Comparison of ENCODE assay signal across 8 mouse cellular contexts in the genomic region with DNA sequence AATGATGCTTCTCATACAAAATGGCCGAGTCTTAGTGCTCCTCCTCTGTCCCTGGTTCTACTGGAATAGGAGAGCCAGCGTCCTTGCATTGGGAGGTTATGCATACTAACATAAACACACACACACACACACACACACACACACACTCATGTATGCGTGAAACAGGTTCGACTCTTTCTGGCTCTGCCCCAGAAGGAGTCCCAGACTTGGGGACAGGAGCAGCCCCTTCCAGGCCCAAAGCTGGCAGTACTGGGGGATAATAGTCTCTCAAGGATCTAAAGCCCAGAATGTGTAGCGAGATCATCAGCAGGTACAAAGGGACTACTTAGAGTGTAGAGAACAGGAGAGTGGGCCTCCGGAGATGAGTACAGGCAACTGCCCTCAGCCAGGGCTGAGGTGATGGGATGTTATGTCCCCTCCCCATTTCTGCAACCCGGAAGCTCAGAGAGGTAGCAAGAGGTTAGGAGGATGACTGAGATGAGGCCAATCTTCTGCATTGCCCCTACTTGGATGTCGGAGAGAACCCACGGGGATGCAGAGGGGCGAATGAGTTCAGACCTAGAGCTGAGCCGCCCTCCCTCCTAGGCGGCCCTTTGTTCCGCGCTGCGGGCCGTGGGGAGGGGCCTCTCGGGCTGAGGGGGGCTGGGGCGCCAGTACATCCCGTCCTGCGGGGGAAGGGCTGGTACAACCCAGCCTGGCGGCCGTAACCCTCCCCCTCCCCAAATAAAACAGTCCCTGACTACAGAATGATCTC. TPM values are rescaled to one million over a fixed set of nuclear protein-coding genes. Genes with fewer than 3 reads are reported as not detected.
DNase-seq lines count a peak whose midpoint lies in the region; ATAC-seq and TF ChIP-seq lines count a peak whose summit lies in the region.

No protein-coding gene starts in this region.

- no peak for TF ChIP-seq CTCF in left cerebral cortex, adult 2 months (IDR thresholded peaks at IDR 0.05)
- no peak for TF ChIP-seq CTCF in midbrain, postnatal 0 days (IDR thresholded peaks at IDR 0.05)

- no peaks in the 10 kb centered on the region; the same call in 1 of the 2 replicates for H3K4me1 ChIP-seq in hindbrain, embryonic 11.5 days (replicated peaks; ENCODE audit: control insufficient read depth, insufficient read depth, low read length)
- H3K4me1 ChIP-seq in midbrain, postnatal 0 days (ENCODE audit: insufficient read depth, low read length) = peaks cover 10% of the 10 kb centered on the region

- intact Hi-C loops in left cerebral cortex, adult 2 months (cut with DNase I) = no loop called here
- intact Hi-C loops in left cerebral cortex, postnatal 25 days (cut with DNase I) = loop anchor here (2.0 kb wide), 2 partner anchors 15 to 23 kb away; a partner anchor contains a TSS

- peak overlapping the region; percentile 95 for H3K27ac ChIP-seq in left cerebral cortex, adult 2 months
- H3K27ac ChIP-seq in hindbrain, embryonic 11.5 days (ENCODE audit: low read depth, low read length) = peak overlapping the region; percentile 89
- peak overlapping the region; percentile 97 for H3K27ac ChIP-seq in midbrain, postnatal 0 days (ENCODE audit: low read depth, low read length)

- 8% methylated on average over 22 of the region's 22 CpGs for WGBS in hindbrain, embryonic 11.5 days
- WGBS in midbrain, postnatal 0 days = 7% methylated on average over 15 of the region's 22 CpGs

- peak overlapping the region; percentile 76 for H3K9ac ChIP-seq in hindbrain, embryonic 11.5 days (ENCODE audit: low read depth, low read length)
- peak overlapping the region; percentile 98 for H3K9ac ChIP-seq in midbrain, postnatal 0 days (replicated peaks; ENCODE audit: low read length, poor library complexity, severe bottlenecking)

- H3K9me3 ChIP-seq in hindbrain, embryonic 11.5 days (ENCODE audit: control insufficient read depth, low read length) = no peaks in the 10 kb centered on the region
- no peaks in the 10 kb centered on the region for H3K9me3 ChIP-seq in midbrain, postnatal 0 days (ENCODE audit: low read length)

- peaks cover 32% of the 10 kb centered on the region for H3K27me3 ChIP-seq in hindbrain, embryonic 11.5 days (ENCODE audit: control insufficient read depth, insufficient read depth, low read length)
- no peaks in the 10 kb centered on the region for H3K27me3 ChIP-seq in midbrain, postnatal 0 days (ENCODE audit: insufficient read depth, low read length)

- peak; percentile 89 for ATAC-seq in hindbrain, embryonic 11.5 days (ENCODE audit: low FRiP score)
- ATAC-seq in midbrain, postnatal 0 days (ENCODE audit: low FRiP score) = peak; percentile 76

- DNase-seq in left cerebral cortex, adult 2 months (ENCODE audit: extremely low spot score in 1 of 2, low spot score in 2 of 2) = peak; percentile 38 to 57
- no peak for DNase-seq in left cerebral cortex, postnatal 25 days (ENCODE audit: low spot score in 2 of 2)
- DNase-seq in cerebellum, adult 9-10 months = peak; percentile 58
- DNase-seq in hindbrain, embryonic 11.5 days (ENCODE audit: low spot score) = no peak
- peak; percentile 67 for DNase-seq in midbrain, postnatal 0 days (ENCODE audit: low spot score)
- DNase-seq in gastrocnemius, postnatal 4 days (ENCODE audit: low spot score in 2 of 2) = no peak
- DNase-seq in urinary bladder, postnatal 4 days (ENCODE audit: low spot score in 2 of 2) = no peak
- DNase-seq in adrenal gland, adult 8-10 months = no peak

- no peaks in the 10 kb centered on the region for H3K36me3 ChIP-seq in hindbrain, embryonic 11.5 days (ENCODE audit: control insufficient read depth, insufficient read depth, low read length)
- no peaks in the 10 kb centered on the region for H3K36me3 ChIP-seq in midbrain, postnatal 0 days (ENCODE audit: insufficient read depth, low read length)

- H3K4me2 ChIP-seq in hindbrain, embryonic 11.5 days (replicated peaks; ENCODE audit: low read depth, low read length) = peak overlapping the region; percentile 85
- peak overlapping the region; percentile 52 for H3K4me2 ChIP-seq in midbrain, postnatal 0 days (ENCODE audit: low read depth, low read length, poor library complexity, severe bottlenecking)

- peak overlapping the region; percentile 80 for H3K4me3 ChIP-seq in left cerebral cortex, adult 2 months
- peak overlapping the region; percentile 68 for H3K4me3 ChIP-seq in hindbrain, embryonic 11.5 days (ENCODE audit: low read depth, low read length)
- H3K4me3 ChIP-seq in midbrain, postnatal 0 days (ENCODE audit: low read depth, low read length) = peak overlapping the region; percentile 82

RNA-seq across cellular contexts. Expression of a gene that starts 1.1 kb away (rescaled TPM):
- 100 to 1,000 TPM; 275 to 280 TPM for total RNA-seq in left cerebral cortex, adult 2 months (2021)
- total RNA-seq in left cerebral cortex, postnatal 25 days (2021) = 100 to 1,000 TPM; 227 to 240 TPM
- 16.3 and 18.9 TPM in 2 replicates for polyA plus RNA-seq in hindbrain, embryonic 11.5 days (2014; fragmentation: Nextera tagmentation; extraction: Ambion mirVana)
- 134 and 162 TPM in 2 replicates for total RNA-seq in midbrain, postnatal 0 days (2014; rRNA removed)
- polyA plus RNA-seq in midbrain, postnatal 0 days (2015; fragmentation: Nextera tagmentation; extraction: Ambion mirVana) = 33.8 and 40.6 TPM in 2 replicates
- total RNA-seq in gastrocnemius, postnatal 4 days (2021) = not detected
- total RNA-seq in adrenal gland, adult 8-10 months (2022) = 10 to 100 TPM in 2 of 4 experiments, 1 to 10 TPM in 2; 5.8 to 14.8 (median 10.0) TPM

RNA-seq across cellular contexts. Expression of a gene that starts 22.8 kb away (rescaled TPM):
- total RNA-seq in left cerebral cortex, adult 2 months (2021) = 1,000 to 10,000 TPM; 1,380 to 1,388 TPM
- 1,000 to 10,000 TPM; 1,322 to 1,385 TPM for total RNA-seq in left cerebral cortex, postnatal 25 days (2021)
- polyA plus RNA-seq in hindbrain, embryonic 11.5 days (2014; fragmentation: Nextera tagmentation; extraction: Ambion mirVana) = 1.3 and 1.5 TPM in 2 replicates
- 321 and 367 TPM in 2 replicates for total RNA-seq in midbrain, postnatal 0 days (2014; rRNA removed)
- 23.1 and 23.3 TPM in 2 replicates for polyA plus RNA-seq in midbrain, postnatal 0 days (2015; fragmentation: Nextera tagmentation; extraction: Ambion mirVana)
- 100 to 1,000 TPM; 639 to 677 TPM for total RNA-seq in gastrocnemius, postnatal 4 days (2021)
- total RNA-seq in adrenal gland, adult 8-10 months (2022) = 10 to 100 TPM; 65.8 to 85.9 (median 68.2) TPM

RNA-seq across cellular contexts. Expression of a gene that starts 53.0 kb away (rescaled TPM):
- 10 to 100 TPM; 72.8 to 77.8 TPM for total RNA-seq in left cerebral cortex, adult 2 months (2021)
- total RNA-seq in left cerebral cortex, postnatal 25 days (2021) = 10 to 100 TPM; 95.9 to 97.3 TPM
- 393 and 410 TPM in 2 replicates for polyA plus RNA-seq in hindbrain, embryonic 11.5 days (2014; fragmentation: Nextera tagmentation; extraction: Ambion mirVana)
- 268 and 323 TPM in 2 replicates for total RNA-seq in midbrain, postnatal 0 days (2014; rRNA removed)
- polyA plus RNA-seq in midbrain, postnatal 0 days (2015; fragmentation: Nextera tagmentation; extraction: Ambion mirVana) = 365 and 367 TPM in 2 replicates
- 10 to 100 TPM; 67.4 to 71.2 TPM for total RNA-seq in gastrocnemius, postnatal 4 days (2021)
- 10 to 100 TPM; 66.8 to 74.0 (median 69.9) TPM for total RNA-seq in adrenal gland, adult 8-10 months (2022)

Comparison
In these comparisons a context has a peak if more than half of its experiments do, and no peak if none do; other contexts are left out.
1. DNase-seq: peak in left cerebral cortex, adult 2 months (2 of 2), cerebellum, adult 9-10 months (single experiment) and midbrain, postnatal 0 days (single experiment); none in left cerebral cortex, postnatal 25 days (0 of 2), hindbrain, embryonic 11.5 days (single experiment), gastrocnemius, postnatal 4 days (0 of 2), urinary bladder, postnatal 4 days (0 of 2) and adrenal gland, adult 8-10 months (single experiment).
2. Peak in every context shown above with its lines, with median percentiles within 50 percentile points of each other: H3K27ac ChIP-seq and H3K4me3 ChIP-seq.